Mouse (Mus musculus) forebrain, embryonic 11.5 days (tissue): ENCODE measurements at regions not wholly inside any gene's neighbourhood (a gene's known extent, or its start where the extent isn't known, plus 50 kb on each side); places are given as distances from the start of the nearest gene placed in this dataset.

Experiments
- ATAC-seq: fragments of 200-750 bp; cut with Nextera tagmentation; replicated peaks from 2 replicates; pipeline ENCODE4 v1.8.0; 2017; ENCODE audit warnings: moderate TSS enrichment; ENCODE audit not compliant: low FRiP score
- DNase-seq: peaks from one replicate; pipeline ENCODE4 v3.0.0-alpha.2; 2017; ENCODE audit warnings: low spot score
- H3K27ac ChIP-seq: fragments of 300-500 bp; sonication (generic); 2 replicates; pipeline ENCODE4 v1.5.1; 2014; ENCODE audit warnings: low read depth, low read length
- H3K27me3 ChIP-seq: fragments of 300-500 bp; sonication (generic); 2 replicates; pipeline ENCODE4 v1.6.1; 2014; ENCODE audit warnings: mild to moderate bottlenecking, low read length, mixed read lengths; ENCODE audit not compliant: control insufficient read depth, insufficient read depth
- H3K36me3 ChIP-seq: fragments of 300-500 bp; sonication (generic); 2 replicates; pipeline ENCODE4 v1.6.1; 2014; ENCODE audit warnings: mild to moderate bottlenecking, low read length, moderate library complexity, mixed read lengths; ENCODE audit not compliant: control insufficient read depth, insufficient read depth
- H3K4me1 ChIP-seq: fragments of 300-500 bp; sonication (generic); replicated peaks from 2 replicates; pipeline ENCODE4 v1.6.1; 2014; ENCODE audit warnings: low read length, mixed read lengths; ENCODE audit not compliant: control insufficient read depth, insufficient read depth
- H3K4me2 ChIP-seq: fragments of 300-500 bp; sonication (generic); 2 replicates; pipeline ENCODE4 v1.6.1; 2014; ENCODE audit warnings: low read depth, mild to moderate bottlenecking, low read length, moderate library complexity, mixed read lengths; ENCODE audit not compliant: severe bottlenecking
- H3K4me3 ChIP-seq: fragments of 300-500 bp; sonication (generic); 2 replicates; pipeline ENCODE4 v1.5.1; 2014; ENCODE audit warnings: low read depth, low read length
- H3K9ac ChIP-seq: fragments of 300-500 bp; sonication (generic); 2 replicates; pipeline ENCODE4 v1.6.1; 2014; ENCODE audit warnings: low read length
- H3K9me3 ChIP-seq: fragments of 300-500 bp; sonication (generic); 2 replicates; pipeline ENCODE4 v1.6.1; 2016; ENCODE audit warnings: low read length, mixed read lengths; ENCODE audit not compliant: control insufficient read depth
- WGBS: fragments of 180-500 bp; shearing (Covaris S2); extraction: QIAGEN DNeasy Blood & Tissue Kit; methylation state at CpG from one replicate; pipeline ENCODE4 v1.1.7; 2014; 5-methylcytosine and 5-hydroxymethylcytosine counted together

- Histone ChIP-seq H3K4me2 (no peak overlapping the region), H3K9ac (no peak overlapping the region), H3K27me3 (no peaks in the 10 kb centered on the region), H3K36me3 (no peaks in the 10 kb centered on the region), H3K27ac (no peak overlapping the region; the same call in 1 of the 2 replicates), H3K4me3 (no peak overlapping the region), H3K9me3 (no peaks in the 10 kb centered on the region), H3K4me1 (no peaks in the 10 kb centered on the region; the same call in 1 of the 2 replicates)
- 39% methylated on average over 5 of the region's 5 CpGs for WGBS
- DNase-seq (no peak), ATAC-seq (no peak)
Measured at GRCm38 (mm10) chr9:41237265-41237664, 75.8 kb upstream of the Ubash3b start.

- 9% methylated on average over 5 of the region's 5 CpGs for WGBS
- ATAC-seq = peak; percentile 77
Measured at GRCm38 (mm10) chr9:41229225-41229582, 67.7 kb upstream of the Ubash3b start.

GRCm38 (mm10) chr9:41228425-41229224, 67.1 kb upstream of the Ubash3b start:
- Histone ChIP-seq H3K4me1 (peaks cover 2% of the 10 kb centered on the region), H3K36me3 (no peaks in the 10 kb centered on the region), H3K4me2 (peak overlapping the region; percentile 55), H3K9me3 (no peaks in the 10 kb centered on the region), H3K9ac (peak overlapping the region; percentile 62), H3K27me3 (no peaks in the 10 kb centered on the region), H3K4me3 (peak overlapping the region; percentile 22; the same call in 1 of the 2 replicates), H3K27ac (peak overlapping the region; percentile 80)
- peak; percentile 93 for DNase-seq
- 4% methylated on average over 29 of the region's 29 CpGs for WGBS
- ATAC-seq = peak; percentile 92

More at GRCm38 (mm10) chr9:41229225-41229582, 67.7 kb upstream of the Ubash3b start:
- no peaks in the 10 kb centered on the region for H3K27me3 ChIP-seq
- H3K4me1 ChIP-seq = no peaks in the 10 kb centered on the region; the same call in 1 of the 2 replicates
- H3K9me3 ChIP-seq = no peaks in the 10 kb centered on the region
- H3K4me2 ChIP-seq = peak overlapping the region; percentile 55
- H3K36me3 ChIP-seq = no peaks in the 10 kb centered on the region
- peak overlapping the region; percentile 62 for H3K9ac ChIP-seq
- no peak for DNase-seq
- H3K27ac ChIP-seq = peak overlapping the region; percentile 80
- peak overlapping the region; percentile 22; the same call in 1 of the 2 replicates for H3K4me3 ChIP-seq

- Histone ChIP-seq H3K27me3 (no peaks in the 10 kb centered on the region), H3K4me2 (no peak overlapping the region), H3K4me3 (no peak overlapping the region), H3K9me3 (no peaks in the 10 kb centered on the region), H3K36me3 (no peaks in the 10 kb centered on the region), H3K4me1 (peaks cover 8% of the 10 kb centered on the region), H3K9ac (0 out of 2 replicates have a peak overlapping the region, but pooled peaks have one; percentile 6), H3K27ac (no peak overlapping the region)
- 50% methylated on average over 11 of the region's 11 CpGs for WGBS
- DNase-seq (no peak), ATAC-seq (no peak)
Measured at GRCm38 (mm10) chr9:41223406-41223805, 61.9 kb upstream of the Ubash3b start.

- Histone ChIP-seq H3K4me1 (peaks cover 8% of the 10 kb centered on the region), H3K36me3 (no peaks in the 10 kb centered on the region), H3K27ac (no peak overlapping the region), H3K9ac (no peak overlapping the region), H3K9me3 (no peaks in the 10 kb centered on the region), H3K27me3 (no peaks in the 10 kb centered on the region), H3K4me2 (no peak overlapping the region), H3K4me3 (no peak overlapping the region)
- 93% methylated on average over 16 of the region's 16 CpGs for WGBS
- ATAC-seq (no peak), DNase-seq (no peak)
Measured at GRCm38 (mm10) chr9:41222346-41223015, 61.0 kb upstream of the Ubash3b start.

GRCm38 (mm10) chr9:41221110-41221790, 59.8 kb upstream of the Ubash3b start:
- Histone ChIP-seq H3K4me2 (no peak overlapping the region), H3K4me1 (peaks cover 14% of the 10 kb centered on the region), H3K4me3 (no peak overlapping the region), H3K27ac (no peak overlapping the region), H3K36me3 (no peaks in the 10 kb centered on the region), H3K9ac (no peak overlapping the region), H3K27me3 (no peaks in the 10 kb centered on the region), H3K9me3 (no peaks in the 10 kb centered on the region)
- 89% methylated on average over 4 of the region's 4 CpGs for WGBS
- no peak for ATAC-seq
- DNase-seq = peak; percentile 8

- H3K27me3 ChIP-seq = no peaks in the 10 kb centered on the region
- no peak for ATAC-seq
- H3K9ac ChIP-seq = no peak overlapping the region
- DNase-seq = peak; percentile 21
- H3K4me3 ChIP-seq = no peak overlapping the region
- no peak overlapping the region for H3K4me2 ChIP-seq
- no peak overlapping the region for H3K27ac ChIP-seq
- H3K4me1 ChIP-seq = peaks cover 14% of the 10 kb centered on the region
- H3K9me3 ChIP-seq = no peaks in the 10 kb centered on the region
- WGBS = 87% methylated on average over 3 of the region's 3 CpGs
- no peaks in the 10 kb centered on the region for H3K36me3 ChIP-seq
Measured at GRCm38 (mm10) chr9:41220105-41220669, 58.7 kb upstream of the Ubash3b start.

- Histone ChIP-seq H3K36me3 (no peaks in the 10 kb centered on the region), H3K4me1 (peaks cover 13% of the 10 kb centered on the region), H3K27me3 (no peaks in the 10 kb centered on the region), H3K27ac (no peak overlapping the region), H3K9ac (no peak overlapping the region), H3K9me3 (no peaks in the 10 kb centered on the region), H3K4me3 (no peak overlapping the region), H3K4me2 (no peak overlapping the region)
- WGBS = 88% methylated on average over 6 of the region's 6 CpGs
- DNase-seq = no peak
- ATAC-seq = no peak
Measured at GRCm38 (mm10) chr9:41218702-41219101, 57.2 kb upstream of the Ubash3b start.
